Mouse (Mus musculus) layer of hippocampus, adult 9-11 months (tissue): Measurements from ENCODE around the gene Prpsap1.
A peak's percentile ranks its signal among the peaks of the same experiment; 100 is the strongest.

Source experiments
- DNase-seq: peaks from one replicate; pipeline ENCODE4 v3.0.0; 2022

Prpsap1 gene

DNA sequence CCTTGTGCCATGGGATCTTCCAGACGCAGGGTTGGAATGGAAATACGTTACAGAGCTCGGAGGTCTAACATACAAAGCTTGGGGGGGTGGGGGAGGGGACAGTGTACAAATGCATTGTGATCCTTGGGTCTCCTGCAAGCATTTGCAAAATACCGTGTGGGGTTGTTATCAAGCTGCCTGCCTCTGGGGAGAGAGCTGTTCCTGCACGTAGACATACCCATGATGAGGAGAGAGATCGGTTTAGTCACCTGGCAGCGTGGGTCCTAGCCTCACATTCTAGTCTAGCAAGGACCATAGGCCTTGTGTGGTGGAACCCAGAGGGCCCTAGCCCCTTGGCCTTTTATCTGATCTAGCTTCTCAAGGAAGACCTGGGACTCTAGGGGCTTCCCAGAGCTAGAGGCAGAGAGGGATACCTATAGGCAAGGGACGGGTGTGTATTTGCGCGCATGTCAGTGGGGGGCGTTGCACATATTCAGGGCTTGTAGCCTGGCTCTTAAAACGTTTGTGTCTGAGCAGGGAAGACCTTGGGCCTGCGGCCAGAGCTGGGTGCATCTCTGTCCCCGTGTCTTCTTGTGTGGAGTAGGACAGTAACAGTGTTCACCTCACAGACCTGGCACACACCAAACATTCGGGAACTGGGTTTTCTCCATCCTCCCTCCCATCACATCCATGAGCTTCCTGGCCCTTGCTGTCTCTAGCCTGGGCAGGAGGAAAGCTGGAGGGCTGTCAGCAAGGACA lies 51.7 kb downstream of the Prpsap1 start:
- DNase-seq = no peak

GRCm38 (mm10) chr11:116440408-116441068 lies 53.5 kb downstream of the Prpsap1 start:
- no peak for DNase-seq

GRCm38 (mm10) chr11:116439269-116440240 lies 54.4 kb downstream of the Prpsap1 start:
- no peak for DNase-seq

DNA sequence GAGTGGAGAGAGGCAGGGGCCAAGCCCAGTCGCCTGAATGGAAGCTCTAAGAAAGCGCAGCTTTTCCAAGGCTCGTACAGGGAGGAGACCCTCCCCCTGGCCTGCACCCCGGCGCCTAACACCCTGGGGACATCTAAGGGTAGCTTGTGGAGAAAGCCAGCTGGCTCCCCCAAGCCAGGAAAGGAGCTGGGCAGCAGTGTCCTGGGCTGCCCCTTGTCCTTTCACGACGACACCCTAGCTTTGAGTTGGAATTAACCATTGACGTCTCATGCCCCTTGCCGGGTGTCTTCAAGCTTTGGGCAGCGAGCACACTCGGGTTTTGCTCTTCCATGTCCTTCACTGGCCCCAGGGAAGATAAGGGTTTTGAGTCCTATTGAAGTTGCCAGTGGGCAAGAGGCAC lies 56.5 kb downstream of the Prpsap1 start:
- no peak for DNase-seq

DNA sequence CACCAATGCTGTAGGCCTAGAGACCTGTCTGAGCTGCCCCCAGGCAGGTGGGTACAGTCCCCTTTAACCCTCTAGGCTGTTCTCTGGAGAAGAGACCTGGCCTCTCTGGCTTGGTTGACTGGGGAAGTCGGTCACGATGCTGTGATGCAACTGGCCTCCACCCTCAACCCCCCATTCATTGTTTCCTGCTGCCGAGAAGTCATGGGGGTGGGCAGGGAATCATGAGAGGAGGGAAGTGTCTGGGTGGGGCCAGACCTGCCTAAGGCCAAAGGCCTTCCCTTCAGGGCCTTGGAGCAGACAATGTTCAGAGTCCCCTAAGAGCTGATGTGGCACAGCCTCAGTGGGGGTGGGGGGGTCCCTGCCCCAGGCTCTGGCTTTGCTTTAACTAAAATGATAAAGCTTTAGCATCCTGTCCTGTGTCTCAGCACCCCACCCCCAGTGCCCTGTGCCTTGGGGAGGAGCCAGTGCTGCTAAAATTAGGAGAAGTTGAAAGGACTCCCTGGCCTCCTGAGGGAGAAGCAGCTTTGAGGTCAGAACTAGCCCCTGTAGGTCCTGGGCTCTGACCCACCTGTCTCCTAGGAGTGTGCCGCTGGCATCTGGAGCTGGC lies 57.2 kb downstream of the Prpsap1 start:
- DNase-seq = peak; percentile 67

DNA sequence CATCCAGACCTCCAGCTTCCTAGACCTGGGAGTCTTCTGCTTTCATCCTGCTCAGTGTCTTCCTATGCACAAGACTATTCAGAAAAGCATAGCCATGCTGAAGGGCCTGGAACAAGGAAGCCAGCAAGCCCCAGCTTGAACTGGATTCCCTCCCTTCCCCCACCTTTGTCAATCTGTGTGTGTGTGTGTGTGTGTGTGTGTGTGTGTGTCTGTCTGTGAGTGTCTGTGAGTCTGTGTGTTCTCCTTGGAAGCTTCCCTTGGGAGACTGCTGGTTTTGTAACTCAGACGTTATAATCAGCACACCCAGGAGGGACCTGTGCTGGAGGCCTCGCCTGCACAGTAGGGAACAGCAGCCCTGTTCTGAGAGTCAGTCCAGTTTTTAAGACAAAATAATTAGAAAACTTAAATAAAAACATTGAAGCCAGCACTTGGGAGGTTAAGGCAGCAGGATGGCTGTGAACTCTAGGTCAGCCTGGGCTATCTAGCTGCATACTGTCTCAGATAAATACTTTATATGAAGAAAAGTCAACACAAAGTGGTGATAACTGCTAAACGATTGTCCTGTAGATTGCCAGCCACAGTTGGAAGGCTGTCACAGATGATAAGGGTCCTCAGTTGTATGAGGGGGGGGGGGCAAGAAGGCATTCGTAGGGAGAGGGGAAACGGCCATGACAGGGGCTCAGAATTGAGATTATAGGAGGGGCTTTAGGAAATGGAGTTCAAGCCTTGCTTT lies 57.8 kb downstream of the Prpsap1 start:
- no peak for DNase-seq

DNA sequence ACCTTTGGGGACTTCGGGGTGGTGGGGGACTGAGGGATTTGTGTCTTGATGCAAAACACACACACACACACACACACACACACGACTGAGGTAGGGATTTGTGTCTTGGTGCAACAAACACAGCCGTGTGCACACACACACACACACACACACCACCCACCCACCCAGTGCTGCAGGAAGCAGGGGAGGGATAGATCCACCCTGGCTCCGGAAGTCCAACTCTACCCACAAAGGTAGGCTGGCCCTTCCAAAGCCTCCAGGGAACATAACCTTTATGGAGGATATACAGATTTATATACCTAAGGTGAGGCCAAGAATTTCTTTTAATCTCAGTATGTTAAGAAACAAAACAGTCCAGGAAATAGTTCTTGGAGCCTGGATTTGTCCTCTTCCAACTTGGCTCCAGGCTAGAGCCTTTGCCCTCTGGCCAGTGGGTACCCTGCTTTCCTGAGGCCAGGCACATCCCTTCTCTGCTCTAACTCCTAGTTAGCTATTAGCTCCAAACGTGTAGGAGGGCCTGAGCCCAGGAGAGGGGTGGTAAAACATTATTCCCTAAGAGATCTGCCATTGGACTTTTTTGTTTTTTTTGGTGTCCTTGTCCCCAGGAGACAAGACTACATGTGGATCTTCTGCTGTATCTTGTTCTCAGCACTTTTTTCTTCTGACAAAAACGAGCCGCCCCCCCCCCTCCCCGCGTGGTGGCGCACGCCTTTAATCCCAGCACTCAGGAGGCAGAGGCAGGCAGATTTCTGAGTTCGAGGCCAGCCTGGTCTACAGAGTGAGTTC lies 58.8 kb downstream of the Prpsap1 start:
- DNase-seq = no peak

DNA sequence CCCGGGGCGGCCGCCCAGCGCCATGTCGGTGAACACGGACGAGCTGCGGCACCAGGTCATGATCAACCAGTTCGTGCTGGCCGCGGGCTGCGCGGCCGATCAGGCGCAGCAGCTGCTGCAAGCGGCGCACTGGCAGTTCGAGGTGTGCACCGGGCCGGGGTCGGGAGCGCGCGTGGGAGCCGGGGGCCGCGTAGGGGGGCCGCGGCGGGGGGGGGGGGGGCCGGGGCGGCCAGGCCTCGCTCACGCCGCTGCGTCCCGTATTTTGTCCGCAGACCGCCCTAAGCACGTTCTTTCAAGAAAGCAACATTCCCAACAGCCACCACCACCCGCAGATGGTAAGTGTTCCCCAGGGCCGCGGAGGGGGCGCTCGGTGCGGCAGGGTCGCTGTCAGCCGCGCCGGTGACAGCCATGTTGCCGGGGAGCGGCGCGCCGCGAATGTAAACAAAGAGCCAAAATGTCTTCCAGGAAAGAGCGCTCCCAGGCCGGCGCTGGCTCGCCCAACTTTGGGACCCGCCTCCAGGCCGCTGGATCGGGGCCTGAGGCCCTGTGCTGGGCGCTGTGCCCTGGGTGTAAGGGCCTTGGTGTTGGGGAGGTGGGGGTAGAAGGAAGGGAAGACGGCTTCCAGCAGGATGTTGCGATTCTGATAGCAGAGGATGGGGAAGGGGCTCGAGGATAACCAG lies 59.6 kb downstream of the Prpsap1 start:
- no peak for DNase-seq

DNA sequence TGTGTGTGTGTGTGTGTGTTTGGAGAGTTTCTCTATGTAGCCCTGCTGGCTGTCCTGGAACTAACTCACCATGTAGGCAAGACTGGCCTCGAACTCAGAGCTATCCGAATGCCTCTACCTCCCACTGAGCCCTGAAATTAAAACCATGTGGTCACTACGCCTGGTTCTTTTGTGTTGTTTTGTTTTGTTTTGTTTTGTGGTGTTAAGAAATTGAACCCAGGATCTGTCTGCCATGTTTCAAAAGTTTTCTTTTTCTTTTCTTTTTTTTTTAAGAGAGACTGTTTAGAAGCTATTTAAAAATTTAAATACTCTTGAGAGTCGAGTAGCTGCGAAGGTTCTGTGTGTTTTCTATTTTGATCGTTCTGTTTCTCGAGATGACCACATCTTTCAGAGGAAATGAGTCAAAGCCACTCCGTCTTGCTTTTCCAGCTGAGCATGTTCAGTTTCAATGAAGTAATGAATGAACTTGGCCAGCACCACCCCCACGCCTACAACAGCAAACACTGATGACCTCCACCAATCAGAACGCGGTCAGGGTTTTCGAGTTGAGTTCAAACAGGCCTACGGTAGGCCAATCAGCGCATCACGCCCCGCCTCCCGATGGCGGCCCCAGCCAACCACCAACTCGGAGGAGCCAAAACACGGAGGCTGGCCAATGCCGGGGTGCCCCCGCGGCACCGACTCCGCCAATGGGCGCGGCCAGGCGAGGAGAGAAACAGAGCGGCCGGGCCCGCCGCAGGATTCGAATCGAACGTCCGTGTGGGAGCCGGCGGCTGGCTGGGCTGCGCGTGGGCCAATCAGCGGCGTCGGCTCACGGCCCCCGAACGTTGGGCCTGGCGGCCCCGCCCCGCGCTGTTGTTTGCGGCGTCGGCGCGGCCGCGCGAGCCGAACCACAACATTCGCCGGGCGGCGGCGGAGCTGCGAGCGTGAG lies 60.4 kb downstream of the Prpsap1 start, which contains the start of gene Ubald2:
Ubald2 (plus strand) TSS at position 739 of the 931 bp plus-strand sequence.
- DNase-seq = peak; percentile 100

DNA sequence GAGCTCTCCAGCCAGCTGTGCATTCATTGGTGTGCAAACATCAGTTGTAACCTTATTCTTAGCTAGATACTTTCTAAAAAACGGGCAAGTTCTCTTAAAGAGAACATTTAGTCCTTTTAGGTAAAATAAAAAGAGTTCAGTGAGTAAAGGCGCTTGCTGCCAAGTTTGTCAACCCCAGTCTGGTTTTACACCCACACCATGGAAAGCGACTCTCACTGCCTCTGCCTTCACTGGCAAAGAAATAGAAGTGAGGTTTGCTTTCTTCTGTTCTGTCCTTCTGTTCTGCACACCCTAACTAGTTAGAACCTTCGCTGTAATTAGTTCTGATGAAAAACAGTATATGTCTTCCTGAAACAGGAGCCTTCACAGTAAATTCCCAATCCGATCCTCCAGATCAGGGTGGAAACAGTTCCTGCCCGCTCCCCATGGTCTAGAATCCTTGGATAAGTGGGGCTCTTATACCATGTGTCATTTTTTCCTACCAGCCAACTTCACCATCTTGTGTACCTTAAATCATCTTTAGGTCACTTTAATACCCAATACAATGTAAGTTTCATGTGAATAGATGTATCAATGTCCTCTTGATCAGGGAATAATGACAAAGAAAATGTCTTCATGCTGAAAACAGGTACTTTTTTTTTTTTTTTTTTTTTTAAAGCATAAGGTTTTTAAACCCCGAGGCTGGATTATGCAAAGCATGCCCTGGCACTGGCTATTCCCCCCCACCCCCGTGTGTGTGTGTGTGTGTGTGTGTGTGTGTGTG lies 61.2 kb downstream of the Prpsap1 start:
- DNase-seq = peak; percentile 80

DNA sequence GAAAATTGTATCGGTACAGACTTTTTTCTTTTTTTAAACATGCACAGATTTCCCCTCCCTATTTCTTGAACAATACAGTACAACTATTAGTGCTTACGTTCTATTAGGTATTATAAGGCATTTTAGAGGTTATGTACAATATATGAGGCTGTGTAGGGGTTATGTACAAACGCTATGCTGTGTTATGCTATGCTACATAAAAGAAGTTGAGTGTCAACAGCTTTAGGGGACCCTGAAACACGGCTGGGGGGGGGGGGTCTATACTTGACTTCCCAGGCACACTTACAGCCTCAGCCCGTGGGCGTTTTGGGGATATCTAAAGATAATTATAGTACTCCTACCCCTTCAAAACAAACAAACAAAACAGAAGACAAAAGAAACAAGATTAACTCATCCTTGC lies 61.9 kb downstream of the Prpsap1 start:
- DNase-seq = no peak

DNA sequence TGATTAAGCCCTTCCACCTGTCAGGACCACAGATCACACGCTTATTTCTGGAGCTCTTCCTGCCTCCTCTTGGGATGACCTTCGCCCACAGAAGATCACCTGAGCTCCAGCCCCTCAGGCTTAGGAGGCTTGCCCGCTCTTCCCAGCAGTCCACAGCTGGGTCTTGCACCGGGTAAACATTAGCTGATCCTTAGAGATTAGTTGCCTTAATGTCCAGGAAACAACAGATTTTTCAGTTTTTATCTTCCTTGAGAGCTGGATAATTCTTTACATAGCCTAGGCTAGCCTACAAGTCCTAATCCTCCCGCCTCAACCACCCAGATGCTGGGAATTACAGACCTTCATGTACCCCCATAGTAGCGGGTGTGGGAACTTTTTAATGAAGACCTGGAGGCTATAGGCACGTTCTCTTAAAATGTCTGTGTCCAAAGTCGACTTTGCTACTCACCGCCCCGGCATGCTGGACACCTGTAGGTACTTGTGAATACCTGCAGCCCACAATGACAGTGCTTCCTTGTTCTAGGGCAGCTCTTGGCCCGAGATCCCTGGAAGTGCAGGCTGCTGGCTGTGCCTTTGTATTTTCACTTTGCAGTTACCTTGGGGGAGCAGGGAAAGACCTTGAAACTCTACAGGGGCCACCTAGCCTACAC lies 62.4 kb downstream of the Prpsap1 start:
- no peak for DNase-seq

DNA sequence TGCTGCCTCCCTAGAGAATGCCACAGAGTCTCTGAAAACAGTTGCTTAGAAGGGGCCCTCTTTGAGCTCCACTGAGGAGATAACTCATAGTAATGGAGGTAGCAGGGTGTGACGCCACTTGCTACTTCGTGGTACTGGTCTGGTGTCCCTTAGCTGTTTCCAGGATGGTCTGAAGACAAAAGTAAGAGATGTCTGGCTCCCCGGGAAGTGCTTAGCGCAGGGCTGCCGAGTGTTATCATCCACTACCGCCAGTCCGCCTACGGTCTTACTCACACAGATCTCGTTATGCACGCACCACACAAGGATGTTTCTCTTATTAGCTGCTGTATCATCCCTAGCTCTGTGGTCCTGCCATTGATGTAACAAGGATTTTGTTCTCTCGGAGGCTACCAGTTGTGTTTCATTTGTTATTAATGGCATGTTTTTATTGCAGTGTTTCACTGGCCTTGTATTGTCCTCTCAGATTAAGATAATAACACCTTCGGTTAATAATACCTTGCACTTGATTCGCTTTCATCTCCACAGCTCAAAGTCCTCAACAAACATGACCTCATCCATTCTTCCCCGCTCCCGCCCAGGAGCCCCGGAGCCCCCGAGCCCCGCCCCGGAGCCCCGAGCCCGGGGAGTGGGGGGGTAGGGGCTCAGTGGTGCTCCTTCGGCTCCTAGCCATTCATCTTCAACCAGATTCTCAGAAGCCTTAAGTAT lies 63.1 kb downstream of the Prpsap1 start:
- no peak for DNase-seq

- DNase-seq = no peak
Observed at GRCm38 (mm10) chr11:116429862-116430613, 64.0 kb downstream of the Prpsap1 start.

DNA sequence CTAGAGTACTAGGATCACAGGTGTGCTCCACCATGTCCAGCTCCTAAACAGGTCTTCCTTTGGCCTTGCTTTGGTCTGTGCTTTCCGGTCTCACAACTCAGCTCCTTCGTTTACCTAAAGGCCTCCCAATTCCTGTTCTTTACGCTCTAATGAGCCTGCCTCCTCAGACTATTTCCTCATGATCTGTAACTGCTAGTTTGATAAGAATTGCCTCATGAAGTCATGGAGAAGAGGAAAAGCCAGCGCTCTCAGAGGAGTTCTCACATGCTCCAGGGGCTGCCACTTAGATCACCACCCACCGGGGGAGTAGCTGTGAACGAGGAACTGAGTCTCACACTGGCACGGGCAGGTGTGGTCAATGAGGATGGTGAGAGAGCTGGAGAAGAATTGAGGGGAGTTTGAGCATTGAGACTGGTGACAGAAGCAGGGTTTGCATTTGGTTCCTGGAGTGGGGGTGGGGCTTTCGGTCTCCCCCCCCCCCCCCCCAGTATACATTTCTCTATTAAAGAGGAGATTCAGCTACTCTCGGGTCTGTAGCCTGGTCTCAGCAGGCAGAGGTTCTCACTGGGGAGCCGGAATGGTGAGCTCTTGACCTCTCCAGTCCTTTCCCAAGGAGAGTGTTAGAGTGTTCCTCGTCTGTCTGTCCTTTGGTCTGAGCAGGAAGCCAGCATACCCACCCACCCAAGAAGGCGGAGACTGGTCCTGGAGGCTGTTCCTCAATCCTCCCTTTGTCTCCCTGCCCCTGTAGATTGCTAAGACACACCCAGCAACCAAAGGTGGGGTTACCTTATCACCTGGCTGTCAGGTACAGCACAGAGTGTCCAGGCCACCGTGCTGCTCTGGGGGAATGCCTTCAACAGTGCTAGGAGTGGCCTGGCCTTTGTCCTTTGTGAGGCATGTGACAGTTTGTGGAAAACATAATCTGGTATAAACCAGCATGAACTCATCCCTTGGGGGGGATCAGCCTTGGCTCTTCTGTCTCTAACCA lies 64.8 kb downstream of the Prpsap1 start:
- DNase-seq = no peak
